Mouse (Mus musculus) ovary, adult 18-20 months (tissue): ENCODE data around the gene Sfxn5.

Experiments used
- DNase-seq: peaks from one replicate; pipeline ENCODE4 v3.0.0; 2022; ENCODE audit warnings: low spot score, mixed read lengths

The Sfxn5 gene

GRCm38 (mm10) chr6:85333000-85333669, at the start of gene Sfxn5:
TSS of gene Sfxn5 (minus strand) at chr6:85333422.
- peak; percentile 93 for DNase-seq

GRCm38 (mm10) chr6:85382791-85383190, 49.6 kb upstream of the Sfxn5 start:
- DNase-seq: no peak

- no peak for DNase-seq
Observed at GRCm38 (mm10) chr6:85381648-85382020, 48.4 kb upstream of the Sfxn5 start.

DNA sequence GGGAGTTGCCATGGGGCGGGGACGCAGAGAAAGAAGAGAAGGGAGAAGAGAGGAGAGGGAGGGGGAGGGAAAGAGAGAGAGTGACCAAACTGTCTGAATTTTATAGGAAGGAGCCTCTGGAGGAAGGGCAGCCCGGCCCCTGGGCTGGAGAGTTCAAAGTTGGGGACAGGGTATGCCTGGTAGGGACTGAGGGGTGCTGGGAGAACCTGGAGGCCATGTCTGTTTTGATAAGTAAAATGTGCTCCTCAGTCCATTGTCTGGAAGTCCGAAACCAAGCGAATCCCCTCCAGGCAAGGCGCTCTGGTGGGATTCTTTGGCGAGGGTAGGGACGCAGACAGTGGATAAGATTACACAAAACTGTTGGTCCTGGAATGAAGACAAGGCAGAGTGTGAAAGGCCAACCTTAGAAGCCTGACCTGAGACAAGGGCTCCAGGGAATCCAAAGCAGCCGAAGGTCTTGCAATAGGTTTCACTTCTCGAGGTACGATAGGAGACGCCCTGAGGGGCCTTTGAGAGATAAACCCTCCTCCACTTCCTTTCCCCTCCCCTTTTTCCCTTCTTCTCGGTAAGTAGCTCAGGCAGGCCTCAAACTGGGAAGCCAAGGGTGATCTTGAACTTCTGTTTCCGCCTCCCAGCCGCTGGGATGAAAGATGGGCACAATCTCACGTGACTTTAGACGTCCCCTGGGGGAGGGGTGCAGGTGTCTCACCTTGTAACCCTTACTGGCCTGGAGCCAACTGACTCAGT, 47.9 kb upstream of the Sfxn5 start:
- no peak for DNase-seq

DNA sequence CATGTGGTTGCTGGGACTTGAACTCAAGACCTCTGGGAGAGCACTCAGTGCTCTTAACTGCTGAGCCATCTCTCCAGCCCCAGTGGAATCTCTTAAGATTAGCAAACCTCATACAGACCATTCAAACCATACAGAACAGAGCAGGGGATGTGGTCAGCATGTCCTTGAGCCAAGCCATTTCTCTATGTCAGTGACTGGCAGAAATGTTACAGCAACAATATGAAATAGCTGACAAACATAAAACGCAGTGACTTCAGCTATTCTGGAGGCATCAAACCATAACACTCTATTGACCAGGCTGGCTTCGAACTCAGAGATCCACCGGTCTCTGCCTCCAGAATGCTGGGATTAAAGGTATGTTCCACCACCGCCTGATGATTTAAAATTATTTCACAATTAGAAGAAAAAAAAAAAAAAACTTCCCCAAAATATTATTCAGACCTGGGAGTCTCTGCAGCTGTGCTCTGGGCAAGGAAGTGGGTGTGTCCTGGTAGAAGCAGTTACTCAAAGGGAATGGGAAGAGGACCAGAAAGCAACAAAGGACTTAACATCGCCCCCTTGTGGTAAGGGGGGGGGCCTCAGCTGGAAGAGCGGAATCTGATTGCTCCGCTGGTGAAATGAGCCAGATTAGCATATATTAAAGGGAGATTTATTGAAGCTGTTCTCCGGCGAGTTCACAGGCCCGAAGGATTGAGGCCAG, 47.1 kb upstream of the Sfxn5 start:
- DNase-seq: peak; percentile 65

GRCm38 (mm10) chr6:85378629-85379028, 45.4 kb upstream of the Sfxn5 start:
- no peak for DNase-seq

- no peak for DNase-seq
Observed at GRCm38 (mm10) chr6:85377876-85378275, 44.7 kb upstream of the Sfxn5 start.

DNA sequence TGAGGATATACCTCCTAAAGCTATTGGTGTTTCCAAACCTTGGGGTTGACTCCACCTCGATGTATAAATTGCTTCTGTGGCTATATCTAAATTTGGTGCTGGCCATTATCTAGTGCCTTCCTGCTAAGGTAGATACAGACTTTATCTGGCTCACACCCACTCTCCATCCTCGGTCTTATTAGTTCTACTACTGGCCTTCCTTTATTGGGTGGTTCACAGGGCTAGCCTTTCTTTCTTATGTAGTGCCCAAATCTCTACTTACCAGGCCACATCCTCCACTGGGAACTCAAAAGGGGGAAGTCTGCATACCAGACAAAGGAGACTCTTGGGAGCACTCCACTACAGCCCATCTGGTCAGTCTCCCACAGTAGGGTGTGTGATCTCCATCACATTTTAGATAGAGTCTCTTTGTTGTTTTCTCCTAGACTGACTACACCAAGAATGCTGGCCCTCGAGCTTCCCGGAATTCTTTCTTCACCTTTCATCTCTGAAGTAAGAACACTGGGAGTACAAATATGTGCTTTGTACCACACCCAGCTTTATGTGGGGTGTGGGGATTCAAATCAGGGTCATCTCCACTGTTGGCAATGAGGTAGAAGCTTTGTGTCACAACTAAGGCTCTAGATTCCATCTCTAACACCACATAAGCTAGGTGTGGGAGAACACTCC, 44.0 kb upstream of the Sfxn5 start:
- no peak for DNase-seq

- peak; percentile 93 for DNase-seq
Observed at GRCm38 (mm10) chr6:85374734-85375114, 41.5 kb upstream of the Sfxn5 start.

DNA sequence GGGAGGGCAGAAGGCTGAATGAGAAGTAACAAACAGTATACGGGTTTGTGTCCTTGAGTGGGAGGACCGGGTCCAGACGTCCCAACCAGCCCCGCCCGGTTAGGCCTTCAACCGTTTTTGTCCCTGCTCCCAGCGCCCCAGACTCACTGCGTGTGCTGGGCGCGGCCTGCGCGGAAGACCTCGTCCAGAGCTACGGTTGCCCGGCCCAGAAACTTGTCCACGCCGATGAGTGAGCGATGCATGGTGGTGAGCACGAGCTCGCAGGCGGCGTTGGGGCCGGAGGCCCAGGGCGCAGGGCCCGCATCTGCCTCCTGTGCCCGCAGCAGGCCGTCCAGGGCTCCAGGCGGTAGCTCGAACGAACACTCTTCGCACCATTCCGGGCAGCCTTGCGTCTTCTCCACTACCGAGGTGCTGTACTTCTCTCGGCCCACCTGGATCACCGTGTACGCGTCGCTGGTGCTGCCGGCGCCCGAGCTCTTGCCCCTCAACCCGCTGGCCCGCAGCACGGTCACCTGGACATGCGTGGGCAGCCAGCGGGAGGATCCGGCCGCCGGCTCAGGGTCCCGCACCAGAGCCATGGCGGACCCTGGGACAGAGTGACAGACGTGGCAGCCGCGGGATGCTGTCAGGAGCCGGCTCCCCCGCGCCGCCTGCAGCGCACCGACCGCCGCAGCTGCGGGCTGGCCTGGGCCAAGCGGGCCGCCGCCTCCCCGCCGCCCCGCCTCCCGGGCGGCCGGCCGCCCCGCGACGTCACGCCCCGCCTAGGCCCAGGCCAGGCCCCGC, 40.9 kb upstream of the Sfxn5 start, which contains the start of gene Rab11fip5:
Gene Rab11fip5 (minus strand): TSS at position 684 of the 783 bp plus-strand sequence.
- peak; percentile 48 for DNase-seq

- no peak for DNase-seq
Observed at GRCm38 (mm10) chr6:85373066-85373860, 40.0 kb upstream of the Sfxn5 start.

DNA sequence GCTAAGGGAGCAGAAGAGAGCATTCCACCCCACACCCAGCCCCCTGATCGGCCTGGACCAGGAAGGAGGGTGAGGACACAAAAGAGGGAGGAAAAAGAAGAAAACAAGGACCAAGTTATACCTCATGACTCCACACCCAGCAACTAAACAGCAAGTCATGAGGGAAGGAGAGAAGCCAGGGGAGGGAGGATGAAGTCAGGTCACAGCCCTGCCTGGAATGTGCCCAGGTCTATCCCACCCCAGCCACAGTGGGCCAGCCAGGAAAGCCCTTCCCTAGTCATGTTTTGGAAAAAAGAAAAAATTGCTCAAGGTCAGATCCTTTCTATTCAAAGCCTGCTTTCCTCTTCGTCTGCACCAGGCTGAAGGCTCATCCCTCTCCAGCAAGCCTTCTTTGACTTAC, 39.3 kb upstream of the Sfxn5 start:
- DNase-seq: peak; percentile 53

- no peak for DNase-seq
Observed at GRCm38 (mm10) chr6:85371859-85372405, 38.7 kb upstream of the Sfxn5 start.

- DNase-seq: no peak
Observed at GRCm38 (mm10) chr6:85370666-85371430, 37.6 kb upstream of the Sfxn5 start.

GRCm38 (mm10) chr6:85370041-85370440, 36.8 kb upstream of the Sfxn5 start:
- no peak for DNase-seq

DNA sequence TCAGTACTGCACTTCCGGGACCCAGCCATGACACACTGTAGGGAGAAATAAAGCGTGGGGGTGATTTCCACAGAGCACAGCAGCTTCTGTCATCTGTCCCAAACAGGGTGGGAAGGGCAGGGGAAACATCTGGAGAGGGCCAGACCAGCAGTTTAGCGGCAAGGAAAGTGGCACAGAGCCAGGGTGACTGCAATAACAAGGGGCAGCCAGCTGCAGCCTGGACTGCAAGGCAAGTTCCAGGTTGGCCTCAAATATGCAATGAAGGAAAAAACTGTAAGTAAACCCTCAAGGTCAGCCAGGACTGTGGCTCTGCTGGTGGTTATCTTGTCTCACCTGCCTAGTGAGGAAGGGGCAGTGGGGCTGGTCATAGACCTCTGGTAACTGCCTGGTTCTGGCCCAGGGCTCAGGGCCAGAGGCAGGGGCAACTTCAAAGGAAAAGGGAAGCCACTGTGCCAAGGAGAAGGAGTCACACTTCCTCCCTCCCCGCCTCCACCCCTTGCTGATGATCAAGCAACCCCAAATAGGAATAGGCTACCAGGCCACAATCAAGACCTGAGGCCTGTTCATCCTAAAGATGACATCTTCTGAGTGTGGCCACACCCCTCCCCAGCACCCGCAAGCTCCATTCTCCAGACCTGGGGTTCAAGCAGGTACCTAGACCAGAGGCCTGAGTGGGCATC, 36.1 kb upstream of the Sfxn5 start:
- DNase-seq: peak; percentile 63

DNA sequence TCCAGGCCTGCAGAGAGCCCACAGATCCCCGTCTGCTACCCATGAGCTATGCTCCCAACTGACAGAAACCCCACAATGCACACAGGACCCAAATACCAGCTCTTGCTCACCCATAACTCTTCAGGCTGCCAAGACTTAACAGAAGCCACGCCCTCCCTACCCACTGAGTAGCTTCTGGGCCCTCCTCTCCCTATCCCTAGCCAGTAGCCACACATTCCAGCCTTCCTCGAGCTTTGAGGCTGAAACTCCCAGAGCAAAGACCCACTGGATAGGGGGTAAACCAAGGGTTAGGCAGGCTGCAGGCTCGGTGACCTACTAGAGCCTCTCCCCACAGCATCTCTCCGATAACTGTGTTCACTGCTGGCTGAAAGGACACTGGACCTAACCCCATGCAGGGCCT, 35.5 kb upstream of the Sfxn5 start:
- no peak for DNase-seq

DNA sequence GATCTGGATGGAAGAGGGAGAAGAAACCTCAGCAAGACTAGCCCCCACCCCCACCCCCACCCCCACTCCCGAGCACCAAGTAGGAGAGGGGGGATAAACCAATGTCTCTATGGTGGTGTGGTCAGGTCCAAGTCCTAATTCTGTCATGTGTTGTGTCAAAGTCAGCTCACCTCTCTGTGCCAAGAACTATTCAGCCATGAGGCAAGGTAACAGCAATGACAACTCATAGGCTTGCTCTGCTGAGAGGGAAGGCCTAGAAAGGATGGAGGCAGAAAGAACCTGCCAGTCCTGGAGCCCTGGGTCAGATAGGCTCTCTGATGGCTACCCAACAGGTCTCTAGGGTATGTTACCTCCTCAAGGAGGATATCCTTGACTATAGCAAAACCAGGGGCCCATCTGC, 34.9 kb upstream of the Sfxn5 start:
- no peak for DNase-seq

- DNase-seq: no peak
Observed at GRCm38 (mm10) chr6:85366387-85366786, 33.2 kb upstream of the Sfxn5 start.
